Mouse (Mus musculus): ENCODE measurements around the gene Zfand5.
"Not testable (repeated sequence)": the region's sequence is repeated elsewhere in the genome, so short reads cannot be mapped to it uniquely, and the experiment has no call there.

Zfand5 gene

DNA sequence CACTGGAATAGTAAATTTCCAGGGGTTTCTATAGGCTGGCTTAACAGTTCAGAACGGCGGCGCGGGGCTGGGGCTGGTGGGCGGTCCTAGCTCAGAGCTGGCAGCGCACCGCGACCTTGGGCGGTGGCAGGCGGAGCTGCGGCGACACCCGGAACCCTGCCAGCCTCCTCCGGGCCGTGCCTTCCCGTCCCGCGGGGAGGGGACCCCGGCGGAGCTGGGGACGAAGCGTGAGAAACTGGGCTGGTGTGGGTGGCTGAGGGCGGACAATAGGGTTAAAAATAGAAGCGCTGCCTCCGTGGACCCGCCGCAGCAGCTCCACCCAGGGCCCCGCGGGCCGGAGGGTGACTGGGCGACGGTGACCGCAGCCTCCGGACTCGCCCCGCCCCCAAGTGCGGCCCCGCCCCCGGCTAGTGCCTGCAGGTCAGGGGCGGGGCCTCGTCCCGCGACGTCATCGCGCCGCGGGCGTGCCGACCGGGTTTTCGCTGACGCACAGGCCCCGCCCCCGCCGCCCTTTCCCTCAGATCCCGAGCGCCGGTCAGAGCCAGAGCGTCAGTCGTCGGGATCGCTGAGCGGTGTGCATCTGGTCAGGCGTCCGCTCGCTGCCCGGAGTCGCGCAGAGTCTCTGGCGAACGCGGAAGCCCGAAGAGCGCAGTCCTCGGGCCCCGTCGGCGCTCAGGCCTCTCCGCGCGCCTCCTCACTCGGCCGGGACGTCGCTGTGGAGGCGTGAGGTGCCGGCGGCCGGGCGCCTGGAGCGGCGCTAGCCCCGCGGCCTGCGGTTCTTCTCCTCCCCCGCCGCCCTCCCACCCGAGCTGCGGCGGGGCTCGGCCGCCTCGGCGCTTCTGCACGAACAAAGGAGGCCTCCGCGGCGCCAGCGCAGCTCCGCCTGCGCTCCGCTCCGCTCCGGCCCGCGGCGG is at the start of gene Zfand5:
Gene Zfand5 (plus strand): TSS at position 538 of the 914 bp plus-strand sequence.
- DNase-seq = peak; percentile 100

DNA sequence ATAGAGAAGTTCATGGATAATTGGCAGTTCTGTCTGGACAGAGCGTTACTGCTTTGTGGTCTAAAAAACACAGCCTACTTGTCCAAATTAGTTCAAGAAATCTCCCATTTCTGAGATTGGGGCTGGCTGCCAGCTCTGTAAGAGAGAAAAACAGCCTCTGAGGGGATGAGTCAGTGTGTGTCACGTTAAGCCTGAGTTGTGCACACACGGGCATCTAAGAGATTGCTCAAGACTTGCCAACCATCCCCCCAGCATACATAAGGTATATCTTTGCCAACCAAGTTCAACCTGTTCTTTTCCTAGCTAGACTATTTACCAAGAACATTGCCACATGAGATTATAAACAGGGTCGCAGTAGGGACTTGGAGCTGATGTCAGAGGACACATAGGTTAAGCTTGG is 44.9 kb upstream of the Zfand5 start:
- peak; percentile 27 to 49 for DNase-seq

- DNase-seq = no peak
Observed at GRCm38 (mm10) chr19:21227754-21228153, 44.3 kb upstream of the Zfand5 start.

GRCm38 (mm10) chr19:21248730-21249129 is 23.3 kb upstream of the Zfand5 start:
- DNase-seq = not testable (repeated sequence)

- DNase-seq = no peak
Observed at GRCm38 (mm10) chr19:21253846-21254245, 18.2 kb upstream of the Zfand5 start.

DNA sequence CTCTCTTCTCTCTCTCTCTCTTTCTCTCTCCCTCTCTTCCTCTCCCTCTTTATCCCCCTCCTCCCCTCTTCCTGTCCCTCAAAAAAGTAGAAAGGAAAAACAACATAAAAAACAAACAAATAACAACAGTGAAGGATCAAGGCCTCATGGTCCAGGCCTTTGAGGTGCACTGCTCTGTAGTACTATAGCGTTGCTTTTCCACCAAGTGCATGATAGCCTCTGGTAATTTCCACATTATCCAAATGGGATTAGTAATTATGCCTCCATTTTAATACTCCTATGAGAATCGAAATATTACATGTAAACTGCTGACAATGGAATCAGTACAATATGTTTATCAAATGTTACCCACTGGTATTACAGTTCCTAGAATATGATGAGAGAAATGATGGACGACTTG is 16.2 kb upstream of the Zfand5 start:
- DNase-seq = no peak

DNA sequence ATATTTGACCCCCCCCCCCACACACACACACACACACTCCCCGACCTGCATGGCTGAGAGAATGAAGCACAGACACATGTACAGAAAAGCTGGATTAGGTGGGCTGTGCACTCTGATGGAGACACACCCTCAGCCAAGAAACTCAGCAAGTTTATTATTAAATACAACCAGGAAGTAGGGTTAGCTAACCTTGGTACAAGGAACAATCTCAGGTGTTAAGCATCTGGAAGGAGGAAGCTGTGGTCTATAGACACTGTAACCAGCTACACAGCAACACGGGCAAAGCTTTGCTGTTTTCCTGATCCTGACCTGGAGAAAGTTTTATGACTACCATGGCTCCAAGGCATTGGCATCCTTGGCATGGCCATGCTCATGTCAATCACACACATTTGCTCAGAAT is 12.6 kb upstream of the Zfand5 start:
- no peak for DNase-seq

- DNase-seq = no peak
Observed at GRCm38 (mm10) chr19:21260280-21260679, 11.8 kb upstream of the Zfand5 start.

DNA sequence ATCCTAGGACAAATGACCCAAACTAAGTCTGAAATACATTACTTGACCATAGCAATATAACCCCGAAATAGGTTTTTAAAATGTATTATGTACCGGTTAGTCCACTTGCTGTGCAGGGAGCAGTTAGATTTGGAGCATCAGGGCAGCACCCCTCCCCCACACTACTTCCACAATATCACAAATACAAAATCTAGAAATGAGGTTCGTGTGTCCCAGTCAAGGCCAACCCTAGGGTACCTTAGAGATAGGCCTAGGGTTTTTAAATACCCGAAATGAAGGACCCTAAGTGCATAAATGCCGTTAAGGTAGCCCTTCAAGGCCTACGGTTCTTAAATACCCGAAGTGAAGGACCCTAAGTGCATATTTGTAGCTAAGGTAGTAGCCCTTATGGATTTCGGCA is 892 bp upstream of the Zfand5 start:
- peak; percentile 63 to 66 for DNase-seq

- peak; percentile 80 to 83 for DNase-seq
Observed at GRCm38 (mm10) chr19:21272655-21273284, 692 bp downstream of the Zfand5 start.

DNA sequence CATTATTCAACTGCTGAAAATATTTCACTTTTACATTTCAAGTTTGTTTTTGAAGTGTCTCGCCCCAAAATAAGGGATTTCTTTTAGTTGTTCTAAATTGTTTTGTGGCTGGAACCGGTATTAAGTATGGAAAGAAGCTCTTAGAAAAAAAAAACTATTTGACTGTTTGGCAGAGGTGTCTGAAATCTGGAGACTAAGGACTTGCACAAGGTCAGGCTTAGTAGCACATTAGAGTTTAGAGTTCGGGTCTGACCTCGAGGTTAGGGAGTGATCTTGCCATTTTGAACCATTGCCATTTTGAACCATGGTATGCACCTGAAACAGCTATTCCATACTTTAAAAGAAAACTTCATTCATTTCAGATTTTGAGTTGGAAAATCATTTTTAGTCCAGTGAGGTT is 1.4 kb downstream of the Zfand5 start:
- DNase-seq = no peak

GRCm38 (mm10) chr19:21274181-21274591 is 2.1 kb downstream of the Zfand5 start:
- peak; percentile 70 to 76 for DNase-seq

- no peak for DNase-seq
Observed at GRCm38 (mm10) chr19:21274714-21275113, 2.6 kb downstream of the Zfand5 start.

- no peak for DNase-seq
Observed at GRCm38 (mm10) chr19:21276317-21276716, 4.2 kb downstream of the Zfand5 start.

DNA sequence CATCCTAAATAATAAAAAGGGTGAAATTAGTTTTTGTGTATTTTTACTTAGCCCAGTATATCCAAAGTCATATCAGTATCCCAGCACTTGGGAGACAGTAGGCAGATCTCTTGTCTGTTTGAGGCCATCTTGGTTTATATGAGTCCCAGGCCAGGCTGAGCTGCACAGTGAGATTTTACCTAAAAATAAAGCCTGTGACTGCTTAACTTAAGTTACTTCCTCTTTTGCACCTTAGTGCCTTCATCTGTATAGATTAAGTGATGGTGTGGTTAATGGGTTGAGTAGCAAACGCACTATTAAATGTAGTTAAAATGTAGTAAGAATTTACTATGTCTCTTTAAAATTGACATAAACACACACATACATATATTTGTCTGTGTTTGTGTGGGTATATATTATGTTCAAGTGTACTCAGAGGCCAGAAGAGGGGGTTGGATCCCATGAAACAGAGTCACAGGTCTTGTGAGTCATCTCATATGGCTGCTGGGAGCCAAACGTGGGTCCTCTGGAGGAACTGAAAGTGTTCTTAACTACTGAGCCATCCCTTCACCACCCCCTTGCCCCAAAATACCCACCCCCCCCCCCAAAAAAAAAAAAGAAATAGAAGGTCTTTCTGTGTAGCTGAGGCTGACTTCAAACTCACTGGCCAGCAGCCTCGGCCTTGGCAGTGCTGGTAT is 14.5 kb downstream of the Zfand5 start:
- DNase-seq = no peak

DNA sequence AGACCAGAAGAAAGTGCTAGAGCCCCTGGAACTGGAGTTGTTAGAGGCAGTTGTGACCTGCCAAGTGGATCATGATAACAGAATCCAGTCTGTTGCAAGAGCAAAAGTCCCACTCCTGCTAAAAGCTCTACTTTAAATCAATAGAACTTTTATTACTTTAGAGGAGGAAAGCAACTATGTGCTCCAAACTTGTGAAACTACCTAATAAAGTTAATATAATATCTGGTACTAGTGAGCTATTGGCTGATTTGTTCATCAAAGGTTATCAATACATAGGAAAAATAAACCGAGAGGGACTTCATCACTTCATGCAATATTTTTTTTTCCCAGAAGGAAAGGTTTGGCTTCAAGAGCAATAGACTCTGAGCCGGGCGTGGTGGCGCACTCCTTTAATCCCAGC is 25.3 kb downstream of the Zfand5 start:
- no peak for DNase-seq

- DNase-seq = no peak
Observed at GRCm38 (mm10) chr19:21301787-21302186, 29.7 kb downstream of the Zfand5 start.

GRCm38 (mm10) chr19:21307755-21308154 is 35.7 kb downstream of the Zfand5 start:
- no peak for DNase-seq

- DNase-seq = not testable (repeated sequence)
Observed at GRCm38 (mm10) chr19:21310364-21310763, 38.3 kb downstream of the Zfand5 start.

GRCm38 (mm10) chr19:21315701-21316100 is 43.6 kb downstream of the Zfand5 start:
- DNase-seq = no peak

DNA sequence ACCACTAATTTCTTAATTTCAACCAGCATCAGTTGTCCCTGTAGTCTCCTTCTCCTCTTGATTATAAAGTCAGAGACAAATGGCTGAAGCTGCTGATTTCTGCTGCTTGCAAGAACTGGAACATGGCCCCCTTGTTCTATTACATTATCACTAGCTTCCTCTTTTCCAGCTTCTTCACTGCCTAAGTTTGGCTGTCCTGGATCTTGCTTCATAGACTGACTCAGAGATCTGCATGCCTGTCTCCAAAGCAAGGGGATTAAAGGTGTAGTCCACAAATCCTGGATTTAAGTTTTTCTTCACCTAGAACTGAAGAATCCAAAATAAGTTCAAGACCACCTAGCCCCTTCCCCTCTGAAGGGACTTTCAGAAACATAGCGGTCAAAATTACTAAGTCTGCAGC is 47.5 kb downstream of the Zfand5 start:
- no peak for DNase-seq

GRCm38 (mm10) chr19:21325333-21325732 is 53.3 kb downstream of the Zfand5 start:
- DNase-seq = no peak

GRCm38 (mm10) chr19:21328951-21329350 is 56.9 kb downstream of the Zfand5 start:
- DNase-seq = peak; percentile 13 to 15

GRCm38 (mm10) chr19:21329770-21330169 is 57.7 kb downstream of the Zfand5 start:
- peak; percentile 79 to 85 for DNase-seq
